Mouse (Mus musculus) c-Kit-positive CD71-positive TER-119-negative erythroid progenitor cells, embryonic 14.5 days (primary cell): ENCODE data around the gene Sobp.
A peak's percentile ranks its signal among the peaks of the same experiment; 100 is the strongest.

ENCODE experiments used
- DNase-seq: peaks from one replicate; pipeline ENCODE4 v3.0.0-alpha.2; 2013; ENCODE audit warnings: low read depth

Gene Sobp

DNA sequence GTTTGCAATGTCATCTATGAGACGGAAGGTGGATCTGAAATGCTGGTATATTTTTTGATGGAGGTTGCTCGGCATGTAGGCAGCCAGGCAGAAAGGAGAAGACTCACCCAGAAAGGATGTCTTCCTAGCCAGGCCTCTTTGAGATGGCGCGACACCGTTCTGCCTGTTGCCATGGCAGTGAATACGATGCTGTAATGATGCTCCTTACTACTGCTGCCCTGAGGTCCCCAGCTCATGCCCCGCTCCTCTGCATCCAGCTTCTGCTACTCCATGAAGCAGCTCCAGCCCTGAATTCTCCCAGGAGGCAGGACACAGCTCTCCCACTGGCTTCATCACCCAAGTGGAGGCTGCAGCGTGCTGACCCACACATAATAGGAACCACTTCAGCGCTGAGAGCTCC lies 183.3 kb downstream of the Sobp start:
- DNase-seq, result no peak

DNA sequence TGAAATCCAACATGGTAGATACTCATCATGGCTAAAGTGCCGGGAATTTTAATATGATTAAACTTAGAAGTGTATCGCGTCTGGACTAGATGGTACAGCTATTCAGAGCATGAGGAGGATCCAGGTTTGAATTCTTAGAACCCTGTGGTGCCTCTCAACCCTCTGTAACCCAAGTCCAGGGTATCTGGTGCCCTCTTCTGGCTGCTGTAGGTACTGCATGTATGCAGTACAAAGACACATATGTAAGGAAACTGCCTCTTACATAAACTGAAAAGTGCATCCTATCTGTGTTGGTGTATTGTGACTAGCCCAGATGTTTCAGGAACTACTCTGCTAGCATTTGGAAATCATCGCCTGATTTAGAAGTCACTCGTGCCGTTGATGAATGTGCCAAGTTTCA lies 184.4 kb downstream of the Sobp start:
- peak; percentile 40 for DNase-seq

DNA sequence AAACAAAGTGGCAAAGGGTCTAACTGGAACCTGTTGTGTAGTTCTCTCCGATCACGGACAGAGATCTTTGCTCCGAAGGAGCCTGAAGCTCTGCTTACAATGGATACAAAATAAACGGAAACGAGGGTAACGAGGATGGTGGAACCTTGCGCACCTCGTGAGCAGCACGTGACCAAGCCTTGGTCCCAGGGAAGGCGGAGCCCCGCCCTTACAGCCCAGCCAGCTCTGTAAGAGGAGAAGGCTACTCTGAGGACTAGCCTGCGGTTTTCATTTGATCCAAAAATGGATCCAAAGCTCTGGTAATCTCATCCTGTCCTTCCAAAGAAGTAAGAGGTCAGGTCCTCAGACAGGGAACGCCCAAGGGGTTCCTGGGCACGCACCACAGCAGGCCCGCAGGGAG lies 185.7 kb downstream of the Sobp start:
- no peak for DNase-seq

DNA sequence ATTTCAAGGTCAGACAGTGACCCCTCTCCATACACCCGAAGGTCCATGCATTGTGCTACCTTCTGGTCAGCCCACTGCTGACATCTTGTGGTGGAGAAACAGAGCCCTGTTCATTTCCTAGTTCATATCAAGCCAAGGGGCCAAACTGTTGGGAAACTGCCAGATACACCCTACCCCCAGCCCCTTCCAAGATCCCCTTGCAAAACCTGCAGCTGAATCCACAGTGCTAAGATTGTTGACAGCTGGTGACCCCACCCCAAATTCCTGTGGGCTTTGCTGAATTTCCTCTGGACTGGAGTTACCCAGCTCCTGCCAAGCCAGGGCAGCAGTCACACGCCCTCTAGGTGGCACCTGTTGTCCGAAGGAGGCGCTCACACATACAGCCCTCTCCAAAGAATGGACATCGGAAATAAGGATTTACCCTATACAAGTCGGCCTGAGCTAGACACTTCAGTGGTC lies 186.7 kb downstream of the Sobp start:
- DNase-seq, result no peak

GRCm38 (mm10) chr10:42984886-42985285 lies 189.4 kb downstream of the Sobp start:
- DNase-seq, result no peak

- DNase-seq, result no peak
Observed at GRCm38 (mm10) chr10:42980999-42981757, 193.2 kb downstream of the Sobp start.

GRCm38 (mm10) chr10:42978346-42978745 lies 196.0 kb downstream of the Sobp start:
- no peak for DNase-seq

- DNase-seq, result no peak
Observed at GRCm38 (mm10) chr10:42976577-42976976, 197.8 kb downstream of the Sobp start.

DNA sequence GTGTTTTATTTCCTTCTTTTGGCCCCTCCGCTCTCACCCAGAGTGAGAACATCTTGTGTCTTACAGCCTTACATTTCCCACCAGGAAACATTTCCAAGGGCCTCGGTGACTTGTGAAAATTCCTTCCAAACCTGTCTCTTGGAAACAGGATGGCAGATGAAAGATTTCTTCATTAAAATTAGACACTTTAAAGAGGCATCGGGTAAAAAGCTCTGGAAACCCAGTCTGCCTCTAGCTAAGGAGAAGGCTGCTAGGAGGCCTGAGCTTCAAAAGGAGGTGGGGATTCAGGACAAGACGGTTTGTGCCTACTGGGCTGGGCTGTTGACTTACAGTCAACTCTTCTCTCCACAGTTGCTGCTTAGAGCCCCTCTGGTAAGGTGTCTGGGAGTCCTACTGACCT lies 200.8 kb downstream of the Sobp start:
- no peak for DNase-seq

DNA sequence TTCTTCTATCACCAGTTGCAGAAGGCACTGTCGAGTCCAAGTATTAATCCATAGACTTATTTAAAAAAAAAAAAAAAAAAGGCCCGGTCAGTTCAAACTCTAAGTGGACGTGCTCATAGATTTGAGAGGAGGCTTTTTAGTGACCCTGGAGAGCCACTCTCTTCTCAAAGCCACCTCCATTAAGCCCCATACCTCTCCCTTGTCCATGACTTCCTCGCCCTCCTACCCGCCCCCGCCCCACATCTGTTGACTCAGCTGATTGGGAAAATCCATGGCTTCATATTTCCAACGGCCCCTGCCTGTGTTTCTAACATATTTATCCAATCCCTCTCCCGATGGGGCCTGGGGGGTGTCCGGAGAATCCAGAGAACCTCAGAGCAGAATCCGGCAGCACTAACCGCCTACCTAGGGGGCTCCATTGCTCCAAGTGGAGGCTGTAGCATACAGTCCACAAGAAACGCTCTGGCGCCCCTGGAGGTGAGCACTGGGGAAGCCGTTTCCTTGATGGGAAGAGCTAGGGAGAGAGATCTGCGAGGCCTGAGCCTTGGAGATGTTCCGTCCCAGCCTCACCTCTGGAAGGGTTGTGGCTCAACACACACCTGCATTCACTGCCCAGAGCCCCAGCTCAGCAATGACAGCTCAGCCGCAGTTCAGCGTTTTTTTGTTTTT lies 201.7 kb downstream of the Sobp start:
- peak; percentile 30 for DNase-seq

GRCm38 (mm10) chr10:42968332-42968731 lies 206.0 kb downstream of the Sobp start:
- DNase-seq, result no peak

- DNase-seq, result no peak
Observed at GRCm38 (mm10) chr10:42963061-42963460, 211.3 kb downstream of the Sobp start.

GRCm38 (mm10) chr10:42962655-42963054 lies 211.7 kb downstream of the Sobp start:
- peak; percentile 22 for DNase-seq

GRCm38 (mm10) chr10:42962181-42962601 lies 212.1 kb downstream of the Sobp start:
- no peak for DNase-seq

DNA sequence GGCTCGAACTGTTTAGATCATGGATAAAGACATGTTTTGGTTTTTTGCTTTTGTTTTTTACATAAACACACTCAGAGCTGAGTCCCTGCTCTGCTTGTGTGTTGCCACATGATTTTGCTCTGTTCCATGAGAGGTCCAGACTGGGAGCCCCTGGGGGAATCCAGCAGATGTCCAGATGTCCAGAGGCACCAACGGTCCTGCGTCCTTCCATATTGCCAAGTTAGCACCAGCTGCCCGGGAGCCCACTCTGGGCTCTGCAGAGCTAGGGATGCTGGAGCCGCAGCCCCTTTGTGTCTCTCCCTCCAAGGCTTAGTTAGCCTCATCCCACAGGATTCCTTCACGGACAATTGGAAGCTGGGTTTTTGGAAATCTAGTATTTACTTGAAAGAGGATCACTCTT lies 212.6 kb downstream of the Sobp start:
- DNase-seq, result no peak

- DNase-seq, result no peak
Observed at GRCm38 (mm10) chr10:42958686-42959085, 215.6 kb downstream of the Sobp start.

DNA sequence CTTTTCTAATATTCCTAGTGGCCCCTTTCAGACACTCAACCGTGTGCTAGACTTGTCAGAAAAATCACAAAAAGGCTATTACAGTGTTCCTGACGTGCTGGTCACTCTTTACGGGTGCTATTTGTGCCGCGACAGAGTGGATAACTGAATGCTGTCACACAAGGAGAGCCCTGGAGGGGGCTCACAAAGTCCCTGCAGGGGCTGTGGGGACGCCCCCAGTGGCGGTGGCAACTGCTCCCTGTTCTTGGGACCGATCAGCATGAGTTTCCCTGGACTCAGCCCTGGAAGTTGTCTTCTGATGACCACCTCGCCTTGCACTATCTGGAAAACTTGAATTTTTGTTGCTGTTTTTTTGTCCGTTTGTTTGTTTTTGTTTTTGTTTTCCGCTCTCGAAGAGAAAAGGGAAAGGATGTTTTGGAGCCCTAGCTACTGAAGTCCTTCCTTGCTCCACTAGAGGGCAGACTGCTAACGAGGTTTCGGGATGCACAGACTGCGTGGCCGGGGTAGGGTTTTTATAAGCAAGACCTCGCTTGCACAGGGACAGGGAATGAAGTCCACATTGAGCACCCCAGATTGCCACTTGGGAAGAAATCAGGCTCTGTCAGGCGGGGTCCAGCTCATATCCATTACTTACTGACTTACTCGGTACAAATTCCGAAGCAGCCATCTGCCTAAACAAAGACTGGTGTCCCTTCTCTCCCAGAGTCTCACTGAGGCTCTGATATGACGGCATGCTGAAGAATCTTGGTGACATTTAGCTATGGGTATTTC lies 216.3 kb downstream of the Sobp start:
- DNase-seq, result peak; percentile 32

DNA sequence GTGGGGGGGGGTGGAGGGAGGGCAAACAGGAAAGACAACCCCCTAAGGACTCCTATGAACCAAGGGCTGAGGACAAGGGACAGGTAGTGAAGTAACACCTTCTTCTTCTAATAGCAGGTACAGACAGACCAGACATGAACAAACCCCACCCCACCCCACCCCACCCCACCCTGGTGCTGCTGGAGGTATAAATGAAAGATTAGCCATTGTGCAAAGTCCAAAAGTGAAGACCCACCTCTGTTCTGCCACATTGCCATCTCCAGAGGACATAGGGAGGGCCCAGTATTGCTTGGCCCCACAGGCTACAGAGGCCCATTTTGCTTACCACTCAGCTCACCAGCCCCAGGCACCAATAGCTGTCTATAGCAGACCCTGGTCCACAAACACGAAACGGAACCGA lies 219.1 kb downstream of the Sobp start:
- no peak for DNase-seq

- no peak for DNase-seq
Observed at GRCm38 (mm10) chr10:42953601-42954000, 220.7 kb downstream of the Sobp start.
